Mouse (Mus musculus): ENCODE results near the gene Dclk2. TPM values are rescaled to one million over a fixed set of nuclear protein-coding genes. Genes with fewer than 3 reads are reported as not detected.

Gene Dclk2
- polyA plus RNA-seq, 1 experiment from 2014 or later: 68.7 TPM

- 44% methylated on average over 10 of the region's 10 CpGs for WGBS
Observed at GRCm38 (mm10) chr3:86745769-86746512, 174.7 kb downstream of the Dclk2 start.

GRCm38 (mm10) chr3:86745348-86745747, 175.3 kb downstream of the Dclk2 start:
- Histone ChIP-seq H3K27ac (replicated peaks) (peak overlapping the region; percentile 65; the same call in 1 of the 2 replicates), H3K36me3 (no peaks in the 10 kb centered on the region; the same call in 1 of the 2 replicates), H3K9me3 (no peaks in the 10 kb centered on the region), H3K9ac (replicated peaks) (no peak overlapping the region), H3K4me3 (no peak overlapping the region), H3K27me3 (no peaks in the 10 kb centered on the region), H3K4me2 (replicated peaks) (no peak overlapping the region), H3K4me1 (peaks cover 16% of the 10 kb centered on the region)
- ATAC-seq (ENCODE audit: low FRiP score, low read depth): no peak
- WGBS: 61% methylated on average over 4 of the region's 4 CpGs

More at GRCm38 (mm10) chr3:86745769-86746512, 174.7 kb downstream of the Dclk2 start:
- Histone ChIP-seq H3K4me1 (peaks cover 20% of the 10 kb centered on the region), H3K4me3 (no peak overlapping the region), H3K36me3 (no peaks in the 10 kb centered on the region; the same call in 1 of the 2 replicates), H3K4me2 (replicated peaks) (peak overlapping the region; percentile 22; the same call in 1 of the 2 replicates), H3K27me3 (no peaks in the 10 kb centered on the region), H3K27ac (replicated peaks) (peak overlapping the region; percentile 65), H3K9me3 (no peaks in the 10 kb centered on the region), H3K9ac (replicated peaks) (no peak overlapping the region)
- peak; percentile 60; the same call in 1 of the 2 replicates for ATAC-seq (ENCODE audit: low FRiP score, low read depth)

- ATAC-seq (ENCODE audit: low FRiP score, low read depth): no peak
- Histone ChIP-seq H3K4me2 (replicated peaks) (no peak overlapping the region), H3K9ac (replicated peaks) (no peak overlapping the region), H3K4me3 (no peak overlapping the region), H3K27ac (replicated peaks) (no peak overlapping the region), H3K4me1 (0 out of 2 replicates have a peak, but pooled peaks cover 2% of the 10 kb centered on the region), H3K36me3 (no peaks in the 10 kb centered on the region; the same call in 1 of the 2 replicates), H3K9me3 (no peaks in the 10 kb centered on the region), H3K27me3 (no peaks in the 10 kb centered on the region)
- 67% methylated on average over 4 of the region's 4 CpGs for WGBS
Observed at GRCm38 (mm10) chr3:86739745-86740144, 180.9 kb downstream of the Dclk2 start.

GRCm38 (mm10) chr3:86738831-86739230, 181.8 kb downstream of the Dclk2 start:
- H3K36me3 ChIP-seq: no peaks in the 10 kb centered on the region; the same call in 1 of the 2 replicates
- H3K4me3 ChIP-seq: no peak overlapping the region
- no peak overlapping the region for H3K4me2 ChIP-seq (replicated peaks)
- 0 out of 2 replicates have a peak, but pooled peaks cover 2% of the 10 kb centered on the region for H3K4me1 ChIP-seq
- H3K27ac ChIP-seq (replicated peaks): no peak overlapping the region
- H3K9me3 ChIP-seq: no peaks in the 10 kb centered on the region
- WGBS: 76% methylated on average over 3 of the region's 3 CpGs
- ATAC-seq (ENCODE audit: low FRiP score, low read depth): no peak
- H3K27me3 ChIP-seq: no peaks in the 10 kb centered on the region
- no peak overlapping the region for H3K9ac ChIP-seq (replicated peaks)

Other genes starting within 250 kb of the Dclk2 start
- 53.2 and 56.8 TPM in 2 replicates for gene Cd1d1, start 78.6 kb upstream of the Dclk2 start, polyA plus RNA-seq (2016; fragmentation: Nextera tagmentation; extraction: Ambion mirVana)

All from midbrain, embryonic 12.5 days (tissue).